Comparison of ENCODE assay signal across 20 mouse cellular contexts in the genomic region with DNA sequence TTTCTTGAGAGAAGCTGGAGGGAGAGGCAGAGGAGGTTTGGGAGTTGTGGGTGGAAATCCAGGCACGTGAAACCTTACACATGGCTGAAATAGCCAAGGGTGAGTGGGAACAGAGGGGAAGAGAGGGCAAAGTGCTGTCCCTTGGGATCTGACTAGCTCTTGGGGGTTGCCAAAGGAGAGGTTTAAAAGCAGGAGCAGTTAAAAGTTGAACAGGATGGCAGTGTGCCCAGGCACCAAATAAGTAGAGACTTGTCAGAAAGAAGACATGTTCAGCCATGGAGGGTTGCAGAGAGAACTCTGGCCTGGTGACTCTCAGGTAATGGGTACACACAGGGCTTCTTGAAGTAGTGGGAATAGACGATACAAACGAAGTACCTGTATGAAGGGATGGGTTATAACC. TPM values are rescaled to one million over a fixed set of nuclear protein-coding genes. Genes with fewer than 3 reads are reported as not detected.
DNase-seq lines count a peak whose midpoint lies in the region; TF ChIP-seq lines count a peak whose summit lies in the region.
"Had no signal": no experiment of that assay in that cellular context is flagged by ENCODE, and none has a peak within 500 bp of the region (broad histone marks: within the 10 kb centered on the region; RNA-seq: fewer than 3 reads in every experiment).

No protein-coding gene starts in this region.

- H3K4me1 ChIP-seq in kidney, adult 2 months (ENCODE audit: control insufficient read depth, insufficient read depth, low read length), result no peaks in the 10 kb centered on the region

- no peak overlapping the region for H3K4me3 ChIP-seq in kidney, adult 2 months (ENCODE audit: insufficient read depth, low read depth, low read length)
- no peak overlapping the region for H3K4me3 ChIP-seq in layer of hippocampus, adult 2 months
- H3K4me3 ChIP-seq: embryonic facial prominence, embryonic 10.5 days; forebrain, embryonic 10.5 days; heart, embryonic 13.5 days; hindbrain, embryonic 15.5 days had no signal

- no peaks in the 10 kb centered on the region for H3K36me3 ChIP-seq in kidney, adult 2 months (ENCODE audit: control insufficient read depth, insufficient read depth, low read length)
- H3K36me3 ChIP-seq: embryonic facial prominence, embryonic 10.5 days; forebrain, embryonic 10.5 days; heart, embryonic 13.5 days; hindbrain, embryonic 15.5 days had no signal

- H3K27me3 ChIP-seq in kidney, adult 2 months (replicated peaks; ENCODE audit: control insufficient read depth, insufficient read depth, low read length), result no peaks in the 10 kb centered on the region
- H3K27me3 ChIP-seq: heart, embryonic 13.5 days; hindbrain, embryonic 15.5 days; Patski had no signal

- WGBS in kidney, adult 2 months, result 59% methylated on average over 3 of the region's 3 CpGs

- DNase-seq in adrenal gland, postnatal 10 days, result peak; percentile 61
- DNase-seq in adrenal gland, adult 2 months, result no peak
- DNase-seq in kidney, adult 2 months, result peak; percentile 90
- DNase-seq in kidney, postnatal 10 days, result no peak
- DNase-seq in 3T3-L1 (ENCODE audit: low read depth, low spot score), result peak; percentile 19
- peak; percentile 18 for DNase-seq in fat pad, adult 2 months (ENCODE audit: extremely low read depth, low read depth, low spot score)
- no peak for DNase-seq in layer of hippocampus, adult 2 months (ENCODE audit: low spot score in 2 of 2)
- DNase-seq: adrenal gland, postnatal 25 days; cerebellum, adult 2 months; cerebellum, postnatal 10 days; gastrocnemius, postnatal 36 days; heart, adult 11 months; heart, postnatal 36 days had no signal

- no peak for TF ChIP-seq CTCF in kidney, adult 2 months (conservative IDR thresholded peaks at IDR 0.05; ENCODE audit: insufficient read depth, insufficient read length, low read depth, low read length)
- no peak for TF ChIP-seq CTCF in layer of hippocampus, adult 2 months (conservative IDR thresholded peaks at IDR 0.05)

- H3K27ac ChIP-seq in kidney, adult 2 months (ENCODE audit: insufficient read depth, low read depth, low read length), result peak overlapping the region; percentile 28; the same call in 1 of the 2 replicates
- no peak overlapping the region for H3K27ac ChIP-seq in layer of hippocampus, adult 2 months
- H3K27ac ChIP-seq: embryonic facial prominence, embryonic 10.5 days; forebrain, embryonic 10.5 days; heart, embryonic 13.5 days; hindbrain, embryonic 15.5 days had no signal

- no peak for TF ChIP-seq POLR2A in kidney, adult 2 months (IDR thresholded peaks at IDR 0.05; ENCODE audit: low read depth, low read length)

RNA-seq across cellular contexts. Expression of a gene that starts 8.7 kb away (rescaled TPM):
- total RNA-seq in adrenal gland, postnatal 10 days (2021), result 1 to 10 TPM; 4.3 to 7.0 TPM
- total RNA-seq in adrenal gland, adult 2 months (2021), result 1 to 10 TPM; 3.2 to 8.2 TPM
- polyA plus RNA-seq in adrenal gland, adult 2 months (2012; rRNA removed), result 0.98 TPM in 2 replicates
- 2.2 and 2.4 TPM in 2 replicates for polyA plus RNA-seq in kidney, adult 2 months (2012; rRNA removed)
- under 1 TPM; 0.44 to 0.83 TPM for total RNA-seq in layer of hippocampus, adult 2 months (2021)
- total RNA-seq: MEL had no signal
- polyA plus RNA-seq: activated CD4-positive, CD25-positive, alpha-beta regulatory T cell, adult 4 months had no signal

Comparison
In these comparisons a context has a peak if more than half of its experiments do, and no peak if none do; other contexts are left out.
1. DNase-seq: peak in adrenal gland, postnatal 10 days (single experiment), kidney, adult 2 months (single experiment), 3T3-L1 (single experiment) and fat pad, adult 2 months (single experiment); none in adrenal gland, adult 2 months (single experiment), kidney, postnatal 10 days (single experiment) and layer of hippocampus, adult 2 months (0 of 2).